9 mouse cellular contexts compared by ENCODE assay signal in the genomic region with DNA sequence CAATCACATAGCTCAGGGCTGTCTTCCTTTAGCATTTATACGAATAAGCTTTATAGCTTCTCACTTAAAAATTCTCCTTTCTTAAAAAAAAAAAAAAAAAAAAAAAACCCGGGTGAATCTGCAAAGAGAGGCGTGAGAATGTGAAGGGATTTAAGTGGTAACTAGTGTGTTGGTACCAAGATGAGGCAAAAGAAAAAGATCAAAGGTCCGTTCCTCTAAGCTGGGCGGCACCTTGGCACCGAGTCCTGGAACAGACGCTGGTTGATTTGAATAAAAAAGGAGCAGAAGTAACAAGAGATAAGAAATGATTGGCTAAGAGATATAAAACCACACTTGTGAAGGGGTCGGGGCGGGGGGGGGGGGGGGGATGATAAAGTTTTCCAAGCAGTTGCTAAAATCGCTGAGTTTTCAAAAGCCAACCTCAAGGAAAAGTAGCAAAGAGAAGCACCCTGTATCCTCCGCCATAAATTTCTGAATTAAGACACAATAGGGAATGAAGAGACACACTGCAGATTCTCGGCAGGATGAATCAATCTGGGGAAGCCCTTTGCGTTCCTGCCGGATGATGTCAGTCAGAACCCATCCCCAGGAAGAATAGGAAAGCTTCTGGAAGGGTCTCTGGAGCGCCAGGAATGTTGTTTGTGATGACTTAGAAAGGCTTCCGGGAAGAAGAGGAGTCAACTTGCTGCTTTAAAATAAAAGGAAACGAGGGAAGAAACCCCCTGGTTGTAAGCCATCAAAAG.
DNase-seq lines count a peak whose midpoint lies in the region; ATAC-seq and TF ChIP-seq lines count a peak whose summit lies in the region.
"Had no signal": no experiment of that assay in that cellular context is flagged by ENCODE, and none has a peak within 500 bp of the region (broad histone marks: within the 10 kb centered on the region; RNA-seq: fewer than 3 reads in every experiment).

No protein-coding gene starts in this region.

- H3K4me3 ChIP-seq in heart, adult 2 months: no peak overlapping the region
- H3K4me3 ChIP-seq in kidney, postnatal 0 days (replicated peaks; ENCODE audit: low read depth, low read length): no peak overlapping the region
- no peak overlapping the region for H3K4me3 ChIP-seq in forebrain, postnatal 0 days (ENCODE audit: low read depth, low read length)
- H3K4me3 ChIP-seq in midbrain, postnatal 0 days (ENCODE audit: low read depth, low read length): 0 out of 2 replicates have a peak overlapping the region, but pooled peaks have one; percentile 6

- DNase-seq in heart, adult 11 months: peak; percentile 58
- DNase-seq in heart, adult 2 months: no peak
- DNase-seq in kidney, postnatal 0 days (ENCODE audit: low spot score): peak; percentile 13
- DNase-seq in kidney, postnatal 4 days: no peak
- DNase-seq in forebrain, postnatal 0 days: no peak
- DNase-seq in midbrain, postnatal 0 days (ENCODE audit: low spot score): no peak
- DNase-seq in left cerebral cortex, postnatal 36 days (ENCODE audit: low spot score in 2 of 2): no peak
- DNase-seq in natural killer cell, adult 2 months (ENCODE audit: low spot score in 2 of 2): no peak
- DNase-seq: cerebellum, adult 11-12 months had no signal

- no peak for ATAC-seq in kidney, postnatal 0 days (replicated peaks; ENCODE audit: low FRiP score, low read depth)
- peak; percentile 42; the same call in 1 of the 2 replicates for ATAC-seq in forebrain, postnatal 0 days
- no peak for ATAC-seq in midbrain, postnatal 0 days (ENCODE audit: low FRiP score)

- no peaks in the 10 kb centered on the region for H3K79me2 ChIP-seq in heart, adult 2 months (replicated peaks; ENCODE audit: control insufficient read depth, insufficient read depth, low read length)

- no peak overlapping the region for H3K4me2 ChIP-seq in kidney, postnatal 0 days (ENCODE audit: low read length)
- H3K4me2 ChIP-seq in forebrain, postnatal 0 days (ENCODE audit: low read depth): peak overlapping the region; percentile 27
- H3K4me2 ChIP-seq in midbrain, postnatal 0 days (ENCODE audit: low read depth, low read length, poor library complexity, severe bottlenecking): peak overlapping the region; percentile 41

- intact Hi-C loops in heart, adult 2 months (cut with DNase I): loop anchor here (2.0 kb wide), 1 partner anchor 31 kb away; no protein-coding TSS in a partner anchor
- intact Hi-C loops in left cerebral cortex, postnatal 36 days (cut with DNase I): no loop called here

- no peaks in the 10 kb centered on the region; the same call in 1 of the 2 replicates for H3K27me3 ChIP-seq in heart, adult 2 months (ENCODE audit: control insufficient read depth, insufficient read depth, low read length)
- no peaks in the 10 kb centered on the region for H3K27me3 ChIP-seq in kidney, postnatal 0 days (ENCODE audit: insufficient read depth, low read length)
- no peaks in the 10 kb centered on the region for H3K27me3 ChIP-seq in forebrain, postnatal 0 days (ENCODE audit: insufficient read depth, low read length)
- H3K27me3 ChIP-seq in midbrain, postnatal 0 days (ENCODE audit: insufficient read depth, low read length): no peaks in the 10 kb centered on the region

- no peak for TF ChIP-seq CTCF in heart, adult 2 months (IDR thresholded peaks at IDR 0.05)
- TF ChIP-seq CTCF in kidney, postnatal 0 days (IDR thresholded peaks at IDR 0.05; ENCODE audit: low read depth): no peak
- TF ChIP-seq CTCF in forebrain, postnatal 0 days (IDR thresholded peaks at IDR 0.05; ENCODE audit: low read depth): no peak
- TF ChIP-seq CTCF in midbrain, postnatal 0 days (IDR thresholded peaks at IDR 0.05): no peak

- H3K9ac ChIP-seq in heart, adult 2 months (ENCODE audit: low read depth, low read length): no peak overlapping the region
- no peak overlapping the region for H3K9ac ChIP-seq in kidney, postnatal 0 days (ENCODE audit: low read depth, low read length)
- no peak overlapping the region for H3K9ac ChIP-seq in forebrain, postnatal 0 days
- H3K9ac ChIP-seq in midbrain, postnatal 0 days (replicated peaks; ENCODE audit: low read length, poor library complexity, severe bottlenecking): no peak overlapping the region

- no peak for TF ChIP-seq POLR2A in heart, adult 2 months (IDR thresholded peaks at IDR 0.05; ENCODE audit: insufficient read depth, low read depth, low read length)

- no peak overlapping the region for H3K27ac ChIP-seq in heart, adult 2 months
- H3K27ac ChIP-seq in kidney, postnatal 0 days: no peak overlapping the region
- no peak overlapping the region for H3K27ac ChIP-seq in forebrain, postnatal 0 days (ENCODE audit: low read depth, low read length)
- H3K27ac ChIP-seq in midbrain, postnatal 0 days (ENCODE audit: low read depth, low read length): no peak overlapping the region

- peaks cover 4% of the 10 kb centered on the region for H3K36me3 ChIP-seq in heart, adult 2 months (ENCODE audit: control insufficient read depth, insufficient read depth, low read length)
- H3K36me3 ChIP-seq in kidney, postnatal 0 days (ENCODE audit: insufficient read depth, low read length): no peaks in the 10 kb centered on the region
- H3K36me3 ChIP-seq in forebrain, postnatal 0 days (ENCODE audit: insufficient read depth): no peaks in the 10 kb centered on the region
- no peaks in the 10 kb centered on the region for H3K36me3 ChIP-seq in midbrain, postnatal 0 days (ENCODE audit: insufficient read depth, low read length)

- 32% methylated on average over 17 of the region's 17 CpGs for WGBS in heart, adult 2 months
- 31% methylated on average over 17 of the region's 17 CpGs for WGBS in kidney, postnatal 0 days
- 20% methylated on average over 17 of the region's 17 CpGs for WGBS in forebrain, postnatal 0 days
- WGBS in midbrain, postnatal 0 days: 15% methylated on average over 16 of the region's 17 CpGs

- H3K4me1 ChIP-seq in heart, adult 2 months (ENCODE audit: control insufficient read depth, insufficient read depth, low read length): peaks cover 5% of the 10 kb centered on the region
- H3K4me1 ChIP-seq in kidney, postnatal 0 days (replicated peaks; ENCODE audit: insufficient read depth, low read length): no peaks in the 10 kb centered on the region
- H3K4me1 ChIP-seq in forebrain, postnatal 0 days (ENCODE audit: insufficient read depth): no peaks in the 10 kb centered on the region
- no peaks in the 10 kb centered on the region for H3K4me1 ChIP-seq in midbrain, postnatal 0 days (ENCODE audit: insufficient read depth, low read length)

- H3K9me3 ChIP-seq in kidney, postnatal 0 days (replicated peaks; ENCODE audit: low read length): no peaks in the 10 kb centered on the region
- H3K9me3 ChIP-seq in forebrain, postnatal 0 days (ENCODE audit: low read length): no peaks in the 10 kb centered on the region
- H3K9me3 ChIP-seq in midbrain, postnatal 0 days (ENCODE audit: low read length): no peaks in the 10 kb centered on the region

- no peak for TF ChIP-seq EP300 in heart, adult 2 months (IDR thresholded peaks at IDR 0.05; ENCODE audit: insufficient read depth, low read depth, low read length)

Comparison
In these comparisons a context has a peak if more than half of its experiments do, and no peak if none do; other contexts are left out.
1. DNase-seq: peak in heart, adult 11 months (single experiment) and kidney, postnatal 0 days (single experiment); none in heart, adult 2 months (0 of 2), kidney, postnatal 4 days (0 of 2), forebrain, postnatal 0 days (single experiment), midbrain, postnatal 0 days (single experiment), left cerebral cortex, postnatal 36 days (0 of 2) and natural killer cell, adult 2 months (0 of 2).